Mouse (Mus musculus) small intestine, adult 2 months (tissue): ENCODE results near the gene Pde4dip.

Experiments used
- CTCF ChIP-seq: fragments of 200-500 bp; IDR thresholded peaks from 2 replicates; pipeline ENCODE4 v1.5.1; 2012; ENCODE audit warnings: low read depth, mild to moderate bottlenecking, control low read depth, inconsistent platforms, low read length, moderate library complexity, mixed read lengths; ENCODE audit not compliant: insufficient replicate concordance, insufficient read length; ENCODE audit errors: extremely low read depth
- POLR2A ChIP-seq: fragments of 200-500 bp; IDR thresholded peaks from 2 replicates; pipeline ENCODE4 v1.6.1; 2012; ENCODE audit warnings: low read depth, mild to moderate bottlenecking, control low read depth, inconsistent platforms, low read length, moderate library complexity

DNA sequence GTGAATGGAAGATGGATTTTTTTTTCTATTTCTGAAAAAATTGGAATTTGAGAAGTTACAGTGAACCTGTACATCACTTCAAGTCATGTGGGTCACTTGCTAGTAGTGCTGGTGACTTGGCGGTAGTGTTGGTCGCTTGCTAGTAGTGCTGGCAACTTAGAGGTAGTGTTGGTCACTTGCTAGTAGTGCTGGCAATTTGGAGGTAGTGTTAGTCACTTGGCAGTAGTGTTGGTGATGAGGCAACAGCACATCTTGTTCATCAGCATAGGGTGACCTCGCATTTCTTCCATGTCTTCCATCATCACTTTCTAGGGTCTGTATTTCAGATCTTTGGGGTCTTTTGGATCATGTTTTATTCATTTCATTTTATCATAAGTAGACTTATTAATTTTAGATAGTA, 212.4 kb downstream of the Pde4dip start:
- TF ChIP-seq POLR2A (no peak), CTCF (no peak)
